Mouse (Mus musculus): ENCODE measurements around the gene Mocs3. TPM values are rescaled to one million over a fixed set of nuclear protein-coding genes. Genes with fewer than 3 reads are reported as not detected.

Mocs3 gene
- polyA plus RNA-seq, 1 experiment, result 17.9 TPM

DNA sequence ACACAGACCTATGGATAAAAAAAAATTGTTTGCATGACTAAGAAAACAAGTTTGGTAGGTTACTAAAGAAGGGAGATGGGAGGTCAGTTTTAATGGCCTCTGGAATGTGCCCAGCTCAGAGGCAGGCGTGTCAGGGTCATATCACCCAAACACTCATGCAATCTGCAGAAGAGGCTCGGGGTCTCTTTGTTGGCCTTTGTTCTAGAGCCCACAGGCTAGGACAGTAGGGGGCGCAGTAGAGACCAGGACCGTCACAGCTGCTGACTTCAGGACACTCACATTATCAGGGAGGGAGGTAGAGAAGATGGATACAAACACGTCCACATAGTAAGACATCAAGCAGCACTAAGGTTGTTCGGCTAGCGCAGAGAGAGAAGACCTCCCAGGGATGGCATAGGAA is 37.6 kb downstream of the Mocs3 start:
- peak; percentile 53 for DNase-seq (ENCODE audit: low read depth)
- TF ChIP-seq CTCF (IDR thresholded peaks at IDR 0.05; ENCODE audit: borderline replicate concordance, extremely low read depth, insufficient read depth, insufficient read length), result peak; percentile 56; the same call in 1 of the 2 replicates
- no peak for TF ChIP-seq POLR2A (IDR thresholded peaks at IDR 0.05; ENCODE audit: borderline replicate concordance, extremely low read depth, insufficient read depth, insufficient read length, poor library complexity, severe bottlenecking)

DNA sequence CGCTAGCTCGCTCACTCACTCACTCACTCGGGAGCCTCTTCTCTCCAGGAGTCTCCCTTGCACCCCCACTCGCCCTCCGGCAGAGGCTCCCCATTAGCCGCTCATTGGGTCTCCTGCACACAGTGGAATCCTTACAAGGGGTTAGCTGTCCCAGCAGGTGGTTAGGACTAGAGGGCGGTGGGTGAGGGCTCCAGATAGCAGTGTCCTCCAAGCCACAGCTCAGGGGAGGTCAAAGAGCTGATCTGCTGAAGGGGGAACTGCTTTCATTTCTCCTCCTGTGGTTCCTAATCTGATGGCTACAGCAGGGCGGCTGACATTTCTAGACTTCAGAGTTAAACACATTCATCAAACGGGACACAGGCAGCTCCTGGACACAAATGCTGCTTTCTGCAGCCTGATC is 43.0 kb downstream of the Mocs3 start:
- DNase-seq (ENCODE audit: low read depth), result no peak
- TF ChIP-seq CTCF (IDR thresholded peaks at IDR 0.05; ENCODE audit: borderline replicate concordance, extremely low read depth, insufficient read depth, insufficient read length), result no peak
- TF ChIP-seq POLR2A (IDR thresholded peaks at IDR 0.05; ENCODE audit: borderline replicate concordance, extremely low read depth, insufficient read depth, insufficient read length, poor library complexity, severe bottlenecking), result no peak

DNA sequence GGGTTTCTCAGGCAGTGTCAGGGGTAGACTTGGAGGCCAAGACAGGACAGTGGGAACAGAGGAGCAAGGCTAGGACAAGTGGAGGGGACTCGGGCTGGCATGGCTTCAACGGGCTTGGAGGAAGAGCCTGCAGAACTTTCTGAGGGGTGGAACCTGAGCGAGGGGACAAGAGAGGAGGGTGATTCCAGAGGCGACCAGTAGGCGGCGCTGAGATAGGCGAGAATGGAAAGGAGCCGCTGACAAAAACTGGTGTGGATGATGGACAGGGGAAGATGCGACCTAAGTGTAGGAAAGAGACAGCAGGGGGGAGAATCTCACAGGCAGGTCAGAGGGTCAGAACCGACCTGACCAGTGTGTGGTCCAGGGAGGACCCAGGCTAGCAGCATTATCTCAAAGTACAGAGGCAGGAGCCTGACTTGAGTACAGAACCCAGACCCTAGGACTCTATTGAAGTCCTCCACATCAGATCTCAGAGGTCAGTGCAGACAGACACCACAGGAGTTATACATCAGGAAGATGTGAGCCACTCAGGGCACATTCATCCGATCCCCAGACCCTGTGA is 44.0 kb downstream of the Mocs3 start:
- peak; percentile 92 for TF ChIP-seq CTCF (IDR thresholded peaks at IDR 0.05; ENCODE audit: borderline replicate concordance, extremely low read depth, insufficient read depth, insufficient read length)
- TF ChIP-seq POLR2A (IDR thresholded peaks at IDR 0.05; ENCODE audit: borderline replicate concordance, extremely low read depth, insufficient read depth, insufficient read length, poor library complexity, severe bottlenecking), result no peak
- peak; percentile 62 for DNase-seq (ENCODE audit: low read depth)

DNA sequence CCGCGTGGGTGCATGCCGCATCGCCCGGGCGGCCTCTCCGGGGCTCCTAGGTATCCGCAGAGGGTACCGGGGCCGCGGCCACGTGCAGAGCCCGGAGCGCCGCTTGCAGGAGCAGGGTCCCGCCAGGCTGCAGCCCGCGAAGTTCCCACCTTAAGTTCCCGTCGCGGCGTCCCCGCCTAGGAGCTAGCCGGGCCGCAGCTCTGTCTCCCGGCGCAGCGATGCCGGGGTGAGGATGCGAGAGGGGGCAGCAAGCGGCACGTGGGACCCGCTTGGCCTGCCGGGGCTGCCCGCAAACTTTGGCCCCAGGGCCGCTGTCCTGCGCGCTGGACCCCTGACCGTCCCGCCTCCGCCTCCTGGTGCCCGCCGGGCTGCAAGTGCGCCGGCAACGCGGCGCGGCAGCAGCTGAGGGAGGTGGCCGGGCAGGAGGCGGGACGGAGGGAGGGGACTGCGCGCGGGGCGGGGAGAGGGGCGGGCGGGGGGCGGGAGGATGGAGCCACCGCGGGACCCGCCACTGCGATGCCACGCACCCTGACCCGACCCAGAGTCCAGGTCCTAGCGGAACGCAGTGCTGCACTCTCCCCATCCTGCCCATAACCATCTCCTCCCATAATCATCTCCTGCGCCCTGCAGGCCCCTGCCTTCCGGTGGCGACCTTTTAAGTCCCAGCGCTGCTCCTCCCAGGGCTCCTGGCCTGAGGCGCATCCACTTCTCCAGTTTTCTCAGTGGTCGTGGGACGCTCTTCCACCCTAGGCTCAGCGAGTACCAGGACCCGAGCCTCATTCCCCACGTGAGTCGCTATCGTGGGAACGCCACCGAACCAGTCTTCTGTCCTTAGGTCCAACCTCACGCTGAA is 50.5 kb downstream of the Mocs3 start:
- DNase-seq (ENCODE audit: low read depth), result peak; percentile 55
- TF ChIP-seq POLR2A (IDR thresholded peaks at IDR 0.05; ENCODE audit: borderline replicate concordance, extremely low read depth, insufficient read depth, insufficient read length, poor library complexity, severe bottlenecking) (0 out of 2 replicates have a peak, but pooled peaks have one; percentile 17), CTCF (IDR thresholded peaks at IDR 0.05; ENCODE audit: borderline replicate concordance, extremely low read depth, insufficient read depth, insufficient read length) (no peak)

DNA sequence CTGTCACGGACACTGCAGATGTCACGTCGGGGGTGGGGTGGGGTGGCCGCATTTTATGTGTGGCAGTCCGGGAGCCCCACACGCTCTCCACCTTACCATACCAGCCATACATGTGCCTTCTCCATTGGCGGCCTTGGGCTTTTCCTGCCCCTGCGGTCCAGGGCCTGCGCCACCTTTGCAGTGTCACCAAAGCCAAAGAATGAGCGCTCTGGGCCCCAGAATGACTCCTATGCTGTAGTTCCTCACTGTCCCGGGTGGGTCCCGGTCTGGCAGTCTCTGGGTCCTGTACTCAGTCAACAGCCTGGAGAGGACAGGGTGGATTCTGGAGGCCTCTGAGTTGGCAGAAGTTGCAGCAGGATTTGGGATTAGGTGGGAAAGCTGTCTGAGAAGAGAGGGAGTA is 51.2 kb downstream of the Mocs3 start, which contains the start of gene Kcng1:
TSS of gene Kcng1 (minus strand) at position 155 of the 400 bp plus-strand sequence.
- no peak for DNase-seq (ENCODE audit: low read depth)
- TF ChIP-seq POLR2A (IDR thresholded peaks at IDR 0.05; ENCODE audit: borderline replicate concordance, extremely low read depth, insufficient read depth, insufficient read length, poor library complexity, severe bottlenecking) (no peak), CTCF (IDR thresholded peaks at IDR 0.05; ENCODE audit: borderline replicate concordance, extremely low read depth, insufficient read depth, insufficient read length) (no peak)

Other genes with a start within 250 kb of the Mocs3 start
- 1.1 and 1.2 TPM in 2 replicates for gene Ripor3, start 220.0 kb upstream of the Mocs3 start, polyA plus RNA-seq (2012; rRNA removed)
- gene Pard6b, start 149.6 kb upstream of the Mocs3 start, polyA plus RNA-seq (2012; rRNA removed), result 8.0 and 10.3 TPM in 2 replicates
- 86.0 and 115 TPM in 2 replicates for gene Adnp, start 23.5 kb upstream of the Mocs3 start, polyA plus RNA-seq (2012; rRNA removed)
- 16.6 and 21.9 TPM in 2 replicates for gene Gm20716, start 258 bp upstream of the Mocs3 start, polyA plus RNA-seq (2012; rRNA removed)
- gene Dpm1, start within 50 bp of the Mocs3 start, polyA plus RNA-seq (2012; rRNA removed), result 15.0 and 16.6 TPM in 2 replicates
- gene Kcng1, start 51.1 kb downstream of the Mocs3 start, polyA plus RNA-seq (2012; rRNA removed), result 3.1 and 3.8 TPM in 2 replicates

All from brain, embryonic 14.5 days (tissue).